Mouse (Mus musculus): Measurements from ENCODE around the gene Gfra1.
A peak's percentile ranks its signal among the peaks of the same experiment; 100 is the strongest.

Gene Gfra1

DNA sequence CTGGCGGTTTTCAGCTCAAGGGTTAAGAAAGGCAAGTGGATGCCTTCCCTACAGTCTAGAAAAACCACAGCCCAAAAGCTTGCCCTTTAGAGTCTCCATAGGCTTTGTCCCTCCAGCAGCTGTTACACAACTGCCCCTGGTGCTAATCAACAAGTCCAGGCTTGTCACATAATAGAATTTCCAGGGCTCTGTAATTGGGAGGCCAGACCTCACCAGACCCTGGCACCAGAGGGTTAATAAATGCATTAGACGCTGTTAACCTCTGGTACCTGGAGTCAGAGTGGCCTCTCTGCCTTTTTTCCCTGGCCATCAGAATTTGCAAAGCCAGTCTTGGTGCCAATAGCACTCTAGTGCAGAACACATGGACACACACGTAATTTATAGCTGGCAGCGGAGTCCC is 211.6 kb downstream of the Gfra1 start:
- DNase-seq: no peak

DNA sequence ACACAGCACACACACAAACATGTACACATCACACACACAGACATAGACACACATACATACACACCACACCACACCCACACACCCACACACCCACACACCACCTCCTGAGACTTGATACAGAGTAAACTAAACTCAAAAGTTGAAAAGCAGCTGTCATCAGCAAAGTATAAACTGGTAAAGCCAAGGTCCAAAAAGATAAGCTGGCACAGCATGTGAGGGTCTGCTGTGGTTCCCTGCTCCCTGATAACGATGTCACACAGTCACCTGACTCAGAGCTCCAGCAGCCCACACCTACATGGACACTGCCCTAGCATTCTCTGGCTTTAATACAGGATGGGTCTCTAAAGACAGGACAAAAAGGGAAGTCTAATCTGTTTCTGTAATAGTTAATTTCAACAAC is 212.1 kb downstream of the Gfra1 start:
- DNase-seq: no peak

- DNase-seq: peak; percentile 5
Observed at GRCm38 (mm10) chr19:58238325-58238724, 217.4 kb downstream of the Gfra1 start.

DNA sequence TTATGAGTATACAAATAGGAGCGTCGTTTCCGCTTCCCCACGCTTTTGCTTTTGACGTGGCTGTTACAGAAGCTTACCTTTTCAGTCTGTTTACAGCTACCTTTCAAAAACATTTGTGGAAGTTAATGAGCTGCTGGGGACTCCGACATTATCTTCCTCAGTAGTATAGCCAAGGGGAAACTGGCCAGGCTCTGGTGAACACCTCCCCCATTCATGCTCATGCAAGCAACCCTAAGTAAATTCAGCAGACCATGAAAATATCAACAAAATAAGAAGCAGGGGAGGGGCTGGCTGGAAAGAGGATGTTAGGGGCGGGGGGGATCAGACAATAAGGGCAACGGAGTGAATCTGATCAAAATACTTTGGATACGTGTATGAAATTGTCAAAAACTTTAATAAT is 228.0 kb downstream of the Gfra1 start:
- DNase-seq: no peak

DNA sequence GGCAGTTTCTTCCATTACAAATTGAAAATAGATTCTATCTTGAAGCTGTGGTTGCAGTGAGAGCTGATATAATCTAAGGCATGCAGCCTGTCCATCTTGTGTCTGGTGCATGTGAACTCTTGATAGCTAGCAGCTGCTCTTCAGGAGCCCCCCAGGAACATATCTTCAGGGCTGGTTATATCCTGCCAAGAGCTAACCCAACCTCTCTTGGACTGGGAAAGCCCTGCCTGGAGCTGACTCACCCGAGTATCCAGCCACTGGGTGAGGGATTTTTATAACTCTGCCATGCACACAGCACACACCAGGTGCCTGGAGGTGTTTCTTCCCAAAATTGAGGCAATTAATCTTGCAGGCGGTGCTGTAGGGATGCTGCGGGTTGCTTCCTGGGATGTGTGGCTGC is 228.8 kb downstream of the Gfra1 start:
- DNase-seq: no peak

GRCm38 (mm10) chr19:58220061-58220831 is 235.5 kb downstream of the Gfra1 start:
- no peak for DNase-seq

DNA sequence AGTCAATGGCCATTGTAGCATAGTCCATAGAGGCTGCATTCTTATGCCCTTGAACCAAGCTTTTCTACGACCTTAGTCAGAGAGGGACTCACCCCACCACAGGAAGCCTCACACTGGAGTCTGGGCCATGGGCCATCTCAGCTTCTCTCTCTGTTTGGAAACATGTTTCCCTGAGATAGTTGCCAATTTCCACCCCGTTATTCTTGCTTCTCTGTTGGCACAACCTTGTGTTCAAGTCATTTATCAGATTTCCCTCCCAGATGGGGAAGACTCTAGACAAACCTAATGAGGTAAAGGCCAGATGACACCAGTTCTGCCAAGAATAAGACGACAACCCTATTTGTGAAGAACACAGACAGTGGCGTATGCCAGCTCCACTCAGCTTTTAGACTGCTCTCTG is 238.1 kb downstream of the Gfra1 start:
- no peak for DNase-seq

- DNase-seq: no peak
Observed at GRCm38 (mm10) chr19:58206496-58207044, 249.1 kb downstream of the Gfra1 start.

GRCm38 (mm10) chr19:58205470-58205869 is 250.2 kb downstream of the Gfra1 start:
- DNase-seq: no peak

GRCm38 (mm10) chr19:58202627-58203026 is 253.1 kb downstream of the Gfra1 start:
- DNase-seq: no peak

DNA sequence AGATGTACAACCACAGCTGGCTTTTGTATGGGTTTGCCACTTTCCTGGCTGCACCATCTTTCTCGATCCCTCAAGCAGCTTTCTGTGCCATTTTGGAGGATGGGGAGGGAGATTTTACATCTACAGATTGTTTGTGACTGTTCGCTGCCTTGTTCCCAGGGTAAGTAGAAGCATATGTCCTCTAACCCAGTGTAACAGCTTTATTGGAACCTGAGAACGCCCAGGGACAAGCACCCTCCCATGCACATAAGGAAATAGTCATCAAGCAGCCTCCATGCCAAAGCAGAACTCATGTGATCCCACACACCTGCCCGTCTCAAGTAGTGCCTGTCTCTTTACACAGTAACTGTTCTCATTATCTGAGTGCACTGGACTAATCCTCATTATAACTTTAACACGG is 256.0 kb downstream of the Gfra1 start:
- DNase-seq: no peak

DNA sequence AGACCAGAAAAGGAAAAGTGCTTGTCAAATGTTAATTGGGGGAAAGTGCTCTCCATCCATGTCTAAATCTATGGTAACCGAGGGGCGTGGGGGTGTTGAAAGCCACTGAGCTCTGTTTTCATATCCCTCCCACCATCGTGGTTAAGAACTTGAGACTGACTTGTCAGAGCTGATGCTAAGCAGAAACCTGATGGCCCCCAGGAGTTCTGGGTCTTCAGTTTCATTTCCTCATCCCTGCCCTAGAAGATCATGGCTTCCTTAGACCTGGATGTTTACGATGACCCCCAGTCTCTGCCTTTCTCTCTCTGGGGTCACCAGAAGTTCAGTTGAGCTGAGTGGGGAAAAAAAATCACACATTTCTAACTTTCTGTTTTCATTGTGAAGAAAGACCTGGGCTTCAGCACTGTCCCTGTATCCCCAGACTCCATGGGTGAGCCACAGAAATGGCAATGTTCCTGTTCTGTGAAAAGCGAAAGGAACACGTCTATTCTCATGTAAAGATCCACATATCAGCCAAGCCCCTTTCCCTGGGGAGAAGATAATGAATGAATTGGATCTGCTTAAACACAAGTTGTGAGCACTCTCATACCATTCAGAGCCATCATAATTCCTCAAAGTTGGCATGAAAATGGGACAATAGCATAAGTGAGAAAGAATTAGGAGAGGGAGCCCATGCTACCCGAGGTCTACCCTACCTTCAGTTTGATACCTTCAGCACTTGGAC is 261.8 kb downstream of the Gfra1 start:
- no peak for DNase-seq

- DNase-seq: no peak
Observed at GRCm38 (mm10) chr19:58190947-58191346, 264.8 kb downstream of the Gfra1 start.

DNA sequence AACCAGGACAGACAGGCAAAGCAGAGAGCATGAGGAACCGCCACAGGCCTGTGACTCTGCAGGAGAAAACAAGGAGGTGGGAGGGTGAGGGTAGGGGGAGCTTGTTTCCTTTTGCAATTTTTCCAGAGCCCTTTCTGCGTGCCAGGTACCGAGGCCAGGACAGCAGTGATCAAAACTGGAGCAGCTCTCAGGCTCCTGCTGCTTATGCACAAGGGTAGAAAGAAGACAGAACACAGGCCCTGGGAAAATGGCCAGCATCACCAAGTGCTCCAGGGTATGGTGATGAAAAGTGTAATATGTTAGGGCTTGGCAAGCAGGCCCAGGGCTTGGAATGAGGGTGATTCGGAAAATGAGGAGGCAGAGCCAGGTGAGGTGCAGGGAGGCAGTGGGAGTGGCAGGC is 269.2 kb downstream of the Gfra1 start:
- DNase-seq: no peak
